Mouse (Mus musculus): ENCODE results near the gene Arhgap28. TPM values are rescaled to one million over a fixed set of nuclear protein-coding genes. Genes with fewer than 3 reads are reported as not detected.

Arhgap28 gene
- polyA plus RNA-seq, 1 experiment from 2014 or later = 3.8 TPM

DNA sequence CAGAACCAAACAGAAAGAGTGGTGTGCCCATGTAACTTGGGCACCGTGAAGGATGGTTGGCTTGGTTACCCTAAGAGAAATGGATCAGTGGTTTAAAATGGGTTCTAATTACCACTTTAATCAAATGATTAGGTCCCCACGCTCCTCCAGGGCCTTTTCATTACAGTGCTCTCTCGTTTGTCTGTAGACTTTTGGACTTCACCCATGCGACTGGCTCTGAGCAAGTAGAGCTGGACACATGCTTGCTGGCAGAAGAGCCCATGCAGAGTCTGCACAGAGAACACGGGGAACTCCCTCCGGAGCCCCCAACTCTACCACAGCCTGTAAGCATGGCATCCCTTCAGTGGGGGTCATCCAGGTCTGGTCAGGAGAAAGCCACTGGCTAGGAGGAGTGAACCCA lies 190.3 kb downstream of the Arhgap28 start:
- H3K27me3 ChIP-seq (replicated peaks; ENCODE audit: control insufficient read depth, insufficient read depth, low read length) = no peaks in the 10 kb centered on the region
- H3K4me2 ChIP-seq (replicated peaks; ENCODE audit: low read depth) = no peak overlapping the region
- no peaks in the 10 kb centered on the region for H3K9me3 ChIP-seq (ENCODE audit: control insufficient read depth)
- no peak overlapping the region for H3K4me3 ChIP-seq (ENCODE audit: low read depth, low read length)
- H3K36me3 ChIP-seq (ENCODE audit: control insufficient read depth, insufficient read depth) = no peaks in the 10 kb centered on the region
- WGBS = 92% methylated on average over 6 of the region's 6 CpGs
- no peak overlapping the region for H3K9ac ChIP-seq (ENCODE audit: low read depth, low read length)
- ATAC-seq = no peak
- no peaks in the 10 kb centered on the region for H3K4me1 ChIP-seq (replicated peaks; ENCODE audit: control insufficient read depth, insufficient read depth, low read length)
- no peak overlapping the region for H3K27ac ChIP-seq (ENCODE audit: low read depth, low read length)
- no peak for TF ChIP-seq CTCF (IDR thresholded peaks at IDR 0.05; ENCODE audit: low read depth)

DNA sequence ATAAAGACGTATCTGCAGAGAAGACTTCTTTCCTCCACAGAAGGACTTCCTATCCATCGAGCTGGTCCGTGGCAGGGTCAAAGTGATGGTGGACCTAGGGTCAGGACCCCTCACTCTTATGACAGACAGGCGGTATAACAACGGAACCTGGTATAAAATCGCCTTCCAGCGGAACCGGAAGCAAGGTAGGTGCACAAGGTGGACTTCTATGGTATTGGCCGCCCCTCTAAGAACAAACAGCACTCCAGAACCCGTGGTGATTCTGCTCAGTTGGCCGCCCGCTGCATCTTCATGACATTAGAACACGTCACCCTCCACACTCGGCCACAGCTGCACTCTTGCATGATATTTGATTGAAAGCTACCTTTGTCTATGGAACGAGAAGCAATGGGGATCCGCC lies 194.7 kb downstream of the Arhgap28 start:
- TF ChIP-seq CTCF (IDR thresholded peaks at IDR 0.05; ENCODE audit: low read depth) = no peak
- Histone ChIP-seq H3K27me3 (replicated peaks; ENCODE audit: control insufficient read depth, insufficient read depth, low read length) (no peaks in the 10 kb centered on the region), H3K36me3 (ENCODE audit: control insufficient read depth, insufficient read depth) (no peaks in the 10 kb centered on the region; the same call in 1 of the 2 replicates), H3K4me2 (replicated peaks; ENCODE audit: low read depth) (no peak overlapping the region), H3K27ac (ENCODE audit: low read depth, low read length) (no peak overlapping the region), H3K9me3 (ENCODE audit: control insufficient read depth) (no peaks in the 10 kb centered on the region), H3K4me3 (ENCODE audit: low read depth, low read length) (no peak overlapping the region), H3K4me1 (replicated peaks; ENCODE audit: control insufficient read depth, insufficient read depth, low read length) (no peaks in the 10 kb centered on the region), H3K9ac (ENCODE audit: low read depth, low read length) (no peak overlapping the region)
- 92% methylated on average over 16 of the region's 16 CpGs for WGBS
- ATAC-seq = no peak
